Mouse (Mus musculus) limb, embryonic 13.5 days (tissue): ENCODE measurements at regions not wholly inside any gene's neighbourhood (a gene's known extent, or its start where the extent isn't known, plus 50 kb on each side); places are given as distances from the start of the nearest gene placed in this dataset.

Experiments
- ATAC-seq: fragments of 200-750 bp; cut with Nextera tagmentation; 2 replicates; pipeline ENCODE4 v1.8.0; 2017; ENCODE audit warnings: low read depth, moderate number of reproducible peaks, moderate TSS enrichment; ENCODE audit not compliant: low FRiP score
- H3K27ac ChIP-seq: fragments of 300-500 bp; sonication (generic); 2 replicates; pipeline ENCODE4 v1.5.1; 2015; ENCODE audit warnings: inconsistent platforms, mild to moderate bottlenecking, moderate library complexity
- H3K27me3 ChIP-seq: fragments of 300-500 bp; sonication (generic); 2 replicates; pipeline ENCODE4 v1.6.1; 2015; ENCODE audit warnings: mild to moderate bottlenecking, inconsistent platforms
- H3K36me3 ChIP-seq: fragments of 300-500 bp; sonication (generic); 2 replicates; pipeline ENCODE4 v1.6.1; 2015; ENCODE audit warnings: inconsistent platforms, mild to moderate bottlenecking, moderate library complexity
- H3K4me1 ChIP-seq: fragments of 300-500 bp; sonication (generic); 2 replicates; pipeline ENCODE4 v1.6.1; 2015; ENCODE audit warnings: inconsistent platforms
- H3K4me2 ChIP-seq: fragments of 300-500 bp; sonication (generic); replicated peaks from 2 replicates; pipeline ENCODE4 v1.6.1; 2015; ENCODE audit warnings: inconsistent platforms, mild to moderate bottlenecking, moderate library complexity
- H3K4me3 ChIP-seq: fragments of 300-500 bp; sonication (generic); 2 replicates; pipeline ENCODE4 v1.5.1; 2015; ENCODE audit warnings: moderate library complexity, mild to moderate bottlenecking, inconsistent platforms
- H3K9ac ChIP-seq: fragments of 300-500 bp; sonication (generic); 2 replicates; pipeline ENCODE4 v1.6.1; 2015; ENCODE audit warnings: mild to moderate bottlenecking, inconsistent platforms
- H3K9me3 ChIP-seq: fragments of 300-500 bp; sonication (generic); 2 replicates; pipeline ENCODE4 v1.6.1; 2016; ENCODE audit warnings: inconsistent platforms
- WGBS: fragments of 180-500 bp; shearing (Covaris S2); methylation state at CpG from one replicate; pipeline ENCODE4 v1.1.7; 2015; 5-methylcytosine and 5-hydroxymethylcytosine counted together

DNA sequence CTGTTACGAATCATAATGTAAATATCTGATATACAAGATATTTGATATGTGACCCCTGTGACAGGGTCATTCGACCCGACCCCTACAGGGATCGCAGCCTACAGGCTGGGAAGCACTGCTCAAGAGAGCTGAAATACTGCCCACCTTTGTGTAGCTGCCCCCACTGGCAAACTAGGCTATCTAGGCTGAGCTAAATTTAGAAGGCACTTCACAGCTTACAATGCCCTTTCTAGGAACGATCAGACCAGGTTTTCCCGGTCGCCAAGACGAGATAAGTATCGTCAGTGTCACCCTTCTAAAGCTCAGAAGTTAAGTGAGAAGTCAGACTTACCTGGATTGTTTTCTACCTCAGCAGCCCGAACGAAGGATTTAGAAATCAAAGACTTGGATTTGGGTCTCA is 71.9 kb upstream of the Ptgfrn start:
- H3K9me3 ChIP-seq, result peaks cover 17% of the 10 kb centered on the region; the same call in 1 of the 2 replicates
- no peaks in the 10 kb centered on the region for H3K36me3 ChIP-seq
- no peak overlapping the region for H3K4me3 ChIP-seq
- no peaks in the 10 kb centered on the region for H3K27me3 ChIP-seq
- H3K9ac ChIP-seq, result no peak overlapping the region
- 89% methylated on average over 11 of the region's 11 CpGs for WGBS
- H3K4me2 ChIP-seq, result no peak overlapping the region
- ATAC-seq, result no peak
- H3K4me1 ChIP-seq, result no peaks in the 10 kb centered on the region
- H3K27ac ChIP-seq, result no peak overlapping the region

DNA sequence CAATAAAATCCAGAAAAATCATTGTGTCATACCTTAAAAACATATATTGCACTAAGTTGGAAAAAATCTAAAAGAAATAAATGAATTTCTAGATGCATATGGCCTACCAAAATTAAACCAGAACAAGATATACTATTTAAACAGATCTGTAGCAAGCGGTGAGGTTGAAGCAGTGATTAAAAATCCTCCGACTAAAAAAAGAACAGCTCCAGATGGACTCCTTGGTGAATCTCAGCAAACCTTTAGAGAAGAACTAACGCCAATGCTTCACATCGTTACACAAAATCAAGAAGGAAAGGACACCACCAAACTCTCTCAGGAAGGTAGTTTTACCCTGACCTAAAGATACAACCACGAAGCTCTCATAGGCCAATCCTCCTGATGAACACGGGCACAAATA is 63.9 kb upstream of the Ptgfrn start:
- Histone ChIP-seq H3K36me3 (no peaks in the 10 kb centered on the region), H3K4me3 (no peak overlapping the region), H3K9me3 (0 out of 2 replicates have a peak, but pooled peaks cover 8% of the 10 kb centered on the region), H3K4me2 (no peak overlapping the region), H3K4me1 (no peaks in the 10 kb centered on the region), H3K9ac (no peak overlapping the region), H3K27me3 (no peaks in the 10 kb centered on the region), H3K27ac (no peak overlapping the region)
- ATAC-seq, result no peak
- 88% methylated on average over 6 of the region's 6 CpGs for WGBS

DNA sequence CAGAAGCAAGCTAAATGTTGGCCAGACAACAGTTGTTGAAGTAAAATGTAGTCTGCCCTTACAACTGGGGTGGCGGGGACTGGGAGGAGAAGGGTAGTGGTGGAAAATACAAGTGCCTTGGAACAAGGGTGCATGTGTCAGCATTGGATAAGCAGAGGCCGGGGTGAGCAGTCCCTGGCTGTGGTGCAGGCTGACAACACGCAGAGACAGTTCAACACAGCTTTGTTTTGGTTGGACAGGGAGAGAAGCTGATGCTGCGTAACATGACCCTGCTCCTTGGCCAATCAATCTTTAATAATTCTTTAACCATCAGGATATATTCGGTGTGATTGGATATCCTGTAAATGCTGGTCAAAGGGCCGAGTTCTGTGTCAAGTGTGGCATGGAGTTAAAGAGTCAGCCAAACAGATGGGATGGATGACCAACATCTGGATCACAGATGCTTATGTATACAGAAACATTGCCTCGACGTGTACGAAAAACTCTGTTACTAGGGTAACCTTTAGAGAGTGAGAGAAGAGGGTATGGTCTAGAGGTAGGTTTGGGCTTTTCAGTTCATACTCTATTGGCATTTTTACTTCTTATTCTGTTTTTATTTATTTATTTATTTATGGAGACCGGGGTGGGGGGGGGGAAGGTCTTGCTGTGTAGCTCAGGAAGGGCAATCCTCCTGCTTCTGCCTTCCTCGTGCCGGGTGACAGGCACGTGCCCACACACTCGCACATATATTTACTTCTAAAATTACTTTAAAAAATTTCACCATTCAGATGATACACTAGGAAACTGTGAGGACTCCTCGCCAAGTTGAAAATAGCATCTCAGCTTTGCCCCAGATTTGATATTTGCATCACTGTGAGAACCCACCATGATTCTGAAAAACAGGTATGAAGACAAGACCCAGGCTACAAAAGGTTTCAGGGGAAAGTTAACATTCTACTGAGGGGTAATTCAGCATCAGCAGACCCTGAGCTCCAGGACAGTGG is 60.2 kb upstream of the Ptgfrn start:
- ATAC-seq, result no peak
- Histone ChIP-seq H3K27me3 (no peaks in the 10 kb centered on the region; the same call in 1 of the 2 replicates), H3K9ac (no peak overlapping the region), H3K9me3 (no peaks in the 10 kb centered on the region), H3K4me2 (no peak overlapping the region), H3K4me3 (no peak overlapping the region), H3K36me3 (no peaks in the 10 kb centered on the region), H3K27ac (no peak overlapping the region), H3K4me1 (no peaks in the 10 kb centered on the region)
- WGBS, result 57% methylated on average over 15 of the region's 15 CpGs

DNA sequence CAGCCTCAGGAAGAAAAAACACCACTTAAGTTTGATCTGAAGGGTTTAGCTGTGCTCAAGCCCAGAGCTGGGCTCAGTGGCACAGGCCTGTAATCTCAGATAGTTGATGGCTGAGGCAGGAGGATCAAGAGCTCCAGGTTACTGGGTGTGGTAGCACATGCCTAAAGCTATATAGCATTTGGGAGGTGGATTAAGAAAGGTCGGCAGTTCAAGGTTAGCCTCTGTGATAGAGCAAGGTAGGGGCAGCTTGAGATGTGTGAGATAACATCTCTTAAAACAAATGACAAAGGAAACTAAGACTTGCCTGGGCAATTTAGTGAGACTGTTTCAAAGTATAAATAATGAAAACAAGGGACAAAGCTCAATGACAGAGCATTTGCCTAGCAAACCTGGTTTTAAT is 56.9 kb upstream of the Ptgfrn start:
- WGBS, result 80% methylated on average over 1 of the region's 1 CpGs
- H3K27me3 ChIP-seq, result no peaks in the 10 kb centered on the region; the same call in 1 of the 2 replicates
- no peak for ATAC-seq

DNA sequence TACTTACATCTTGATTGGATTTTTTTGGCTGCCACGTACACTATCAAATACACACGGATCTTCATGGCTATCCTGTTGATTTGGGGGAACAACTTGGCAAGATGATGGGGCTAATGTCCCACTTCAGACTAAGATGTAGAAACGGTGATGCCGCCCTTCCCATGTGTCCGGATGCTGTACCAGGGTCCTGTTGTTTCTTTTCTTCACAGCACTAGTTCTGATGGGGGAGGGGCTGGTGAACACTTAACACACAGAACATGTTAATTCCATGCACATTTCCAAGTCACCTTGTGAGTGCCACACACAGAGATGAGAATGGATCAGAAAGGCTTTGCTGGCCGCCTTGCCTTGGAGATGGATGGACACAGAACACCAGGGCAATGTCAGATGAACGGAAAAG is 56.5 kb upstream of the Ptgfrn start:
- WGBS, result 92% methylated on average over 7 of the region's 7 CpGs
- Histone ChIP-seq H3K36me3 (no peaks in the 10 kb centered on the region), H3K4me2 (no peak overlapping the region), H3K9me3 (no peaks in the 10 kb centered on the region), H3K4me1 (peaks cover 20% of the 10 kb centered on the region), H3K27me3 (no peaks in the 10 kb centered on the region; the same call in 1 of the 2 replicates), H3K27ac (no peak overlapping the region), H3K9ac (no peak overlapping the region), H3K4me3 (no peak overlapping the region)
- no peak for ATAC-seq

More for the DNA sequence above, 56.9 kb upstream of the Ptgfrn start:
- H3K9me3 ChIP-seq, result no peaks in the 10 kb centered on the region
- H3K4me2 ChIP-seq, result no peak overlapping the region
- H3K4me3 ChIP-seq, result no peak overlapping the region
- no peak overlapping the region for H3K9ac ChIP-seq
- H3K4me1 ChIP-seq, result peaks cover 16% of the 10 kb centered on the region
- H3K36me3 ChIP-seq, result no peaks in the 10 kb centered on the region
- no peak overlapping the region for H3K27ac ChIP-seq

DNA sequence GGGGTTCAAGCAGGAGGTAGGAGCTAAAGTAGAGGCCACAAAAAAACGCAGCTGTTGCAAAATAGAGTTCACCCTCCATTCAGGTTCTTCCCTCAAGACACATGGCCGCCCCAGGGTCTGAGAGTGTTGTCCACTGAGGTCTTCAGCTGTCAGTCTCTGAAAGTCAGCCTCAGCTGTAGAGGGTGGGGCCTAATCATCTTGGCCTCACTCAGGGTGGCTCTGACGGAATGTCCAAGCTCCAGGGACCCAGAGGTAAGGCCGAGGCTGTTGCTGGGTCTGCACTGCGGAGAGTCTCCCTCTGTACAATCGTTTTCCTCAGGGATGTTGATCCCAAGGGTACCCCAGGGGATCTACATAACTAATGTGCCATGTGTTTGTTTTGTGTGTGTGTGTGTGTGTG is 55.2 kb upstream of the Ptgfrn start:
- WGBS, result 42% methylated on average over 6 of the region's 6 CpGs
- ATAC-seq, result no peak

DNA sequence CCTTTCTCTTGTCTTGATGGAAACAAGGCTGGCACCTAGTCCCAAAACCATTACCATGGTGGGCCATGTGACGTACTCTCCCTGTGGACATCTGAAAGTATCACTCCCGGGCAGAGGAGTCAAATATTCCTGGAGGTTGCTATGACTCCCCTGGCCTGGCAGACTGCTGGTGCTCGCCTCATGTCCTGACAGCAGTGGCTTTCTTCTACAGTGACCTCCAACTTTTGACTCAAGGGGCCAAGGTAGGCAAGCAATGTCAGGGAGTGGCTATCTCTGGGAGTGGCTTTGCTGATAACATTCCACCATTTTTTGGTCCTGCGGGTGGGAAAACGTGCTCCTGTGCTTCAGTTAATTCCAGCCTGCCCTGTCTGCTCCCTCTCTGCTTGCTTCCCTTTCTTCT is 54.7 kb upstream of the Ptgfrn start:
- Histone ChIP-seq H3K4me3 (no peak overlapping the region), H3K27ac (no peak overlapping the region), H3K27me3 (no peaks in the 10 kb centered on the region; the same call in 1 of the 2 replicates), H3K36me3 (no peaks in the 10 kb centered on the region), H3K9me3 (no peaks in the 10 kb centered on the region), H3K4me1 (peaks cover 38% of the 10 kb centered on the region), H3K4me2 (no peak overlapping the region), H3K9ac (no peak overlapping the region)
- 81% methylated on average over 5 of the region's 5 CpGs for WGBS
- no peak for ATAC-seq

More for the DNA sequence above, 55.2 kb upstream of the Ptgfrn start:
- Histone ChIP-seq H3K9ac (no peak overlapping the region), H3K4me2 (no peak overlapping the region), H3K27me3 (no peaks in the 10 kb centered on the region; the same call in 1 of the 2 replicates), H3K27ac (no peak overlapping the region), H3K4me1 (peaks cover 33% of the 10 kb centered on the region), H3K9me3 (no peaks in the 10 kb centered on the region), H3K4me3 (no peak overlapping the region), H3K36me3 (no peaks in the 10 kb centered on the region)

DNA sequence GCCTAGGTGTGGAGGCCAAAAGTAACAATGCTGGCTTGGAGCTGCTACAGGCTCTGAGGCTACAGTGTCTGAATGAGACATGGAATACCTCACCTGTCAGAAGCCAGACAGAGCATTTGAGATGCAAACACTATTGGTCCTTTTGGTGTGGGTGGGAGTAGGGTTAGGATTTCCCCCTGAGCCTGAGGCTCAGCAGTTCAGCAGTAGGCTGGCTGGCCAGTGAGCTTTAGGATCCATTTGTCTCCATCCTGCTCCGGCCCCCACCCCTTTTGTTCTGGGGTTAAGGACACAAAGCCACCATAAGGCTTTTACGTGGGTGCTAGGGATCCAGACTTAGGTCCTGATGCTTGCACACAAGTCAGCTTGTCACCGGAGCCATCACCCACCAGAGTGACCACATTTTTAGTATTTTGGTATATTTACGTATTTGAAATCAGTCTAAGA is 53.9 kb upstream of the Ptgfrn start:
- Histone ChIP-seq H3K9ac (no peak overlapping the region), H3K4me2 (no peak overlapping the region), H3K36me3 (no peaks in the 10 kb centered on the region), H3K27ac (no peak overlapping the region), H3K9me3 (no peaks in the 10 kb centered on the region), H3K27me3 (no peaks in the 10 kb centered on the region; the same call in 1 of the 2 replicates), H3K4me3 (no peak overlapping the region), H3K4me1 (peaks cover 40% of the 10 kb centered on the region)
- 76% methylated on average over 4 of the region's 4 CpGs for whole genome bisulfite sequencing
- no peak for ATAC-seq

DNA sequence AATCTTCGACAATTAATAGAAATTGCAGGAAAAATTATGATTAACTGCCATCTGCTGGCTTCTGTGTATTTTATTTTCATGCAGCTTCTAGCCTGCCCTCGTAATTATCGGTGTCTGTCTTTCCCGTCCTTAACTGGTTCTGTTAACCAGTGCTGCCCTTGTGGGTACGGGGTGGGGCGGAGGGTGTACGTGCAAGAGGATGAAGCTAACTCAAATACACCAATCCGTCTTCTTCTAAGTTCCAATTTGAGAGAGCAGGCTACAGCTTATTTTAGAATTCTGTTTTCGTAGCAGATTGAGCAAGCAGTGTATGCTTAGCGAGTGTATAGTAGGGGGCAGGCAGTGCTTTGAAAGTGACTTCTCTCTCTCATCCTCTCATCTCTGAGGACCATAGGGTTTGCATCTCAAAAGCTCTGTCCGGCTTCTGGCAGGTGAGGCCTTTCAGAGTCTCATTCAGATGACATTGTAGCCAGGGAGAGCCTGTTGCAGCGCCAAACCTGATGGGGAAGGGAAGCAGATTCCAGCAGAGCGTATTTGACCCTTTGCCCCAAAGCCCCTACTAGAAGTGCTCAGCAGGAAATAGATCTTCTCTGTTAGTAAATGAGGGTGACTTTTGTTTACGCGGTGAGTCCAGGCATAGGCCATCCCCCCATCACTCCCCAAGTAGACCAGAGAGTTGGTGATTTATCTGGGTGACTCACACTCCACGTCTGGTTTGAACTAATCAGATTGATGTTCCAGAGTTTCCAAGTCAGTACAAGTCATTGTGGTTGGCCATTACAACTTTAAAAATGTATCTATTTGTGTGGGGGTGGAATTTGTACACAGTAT is 53.3 kb upstream of the Ptgfrn start:
- 36% methylated on average over 16 of the region's 16 CpGs for WGBS
- Histone ChIP-seq H3K9me3 (no peaks in the 10 kb centered on the region), H3K4me2 (peak overlapping the region; percentile 50), H3K4me1 (peaks cover 40% of the 10 kb centered on the region), H3K9ac (no peak overlapping the region), H3K27ac (peak overlapping the region; percentile 92; the same call in 1 of the 2 replicates), H3K36me3 (no peaks in the 10 kb centered on the region), H3K27me3 (no peaks in the 10 kb centered on the region; the same call in 1 of the 2 replicates), H3K4me3 (no peak overlapping the region)
- no peak for ATAC-seq

DNA sequence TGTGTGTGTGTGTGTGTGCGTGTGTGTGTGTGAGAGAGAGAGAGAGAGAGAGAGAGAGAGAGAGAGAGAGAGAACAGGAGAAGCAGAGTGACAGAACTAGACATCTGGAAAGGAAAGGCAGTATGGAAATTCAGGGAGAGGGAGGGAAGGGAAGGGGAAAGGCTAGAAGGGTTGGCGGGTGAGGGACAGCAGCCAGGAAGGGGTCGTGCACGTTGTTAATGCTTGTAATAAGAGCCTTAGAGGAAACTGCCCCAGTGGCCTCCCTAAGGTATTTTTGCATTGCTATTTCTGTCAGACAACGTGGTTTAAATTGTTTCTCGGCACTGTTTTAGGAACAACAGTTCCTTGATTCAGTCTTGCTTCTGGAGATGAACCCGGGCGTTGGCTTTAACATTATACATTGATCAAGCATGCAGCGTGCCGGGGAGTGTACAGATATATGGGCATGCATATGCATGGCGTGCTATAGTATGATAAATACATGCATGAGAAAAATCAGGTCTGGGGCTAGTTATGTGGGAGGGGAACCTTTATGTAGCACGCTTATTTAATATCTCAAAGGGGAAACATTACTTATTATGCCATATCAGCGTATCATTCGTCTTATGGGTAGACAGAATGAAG is 52.6 kb upstream of the Ptgfrn start:
- H3K9me3 ChIP-seq, result no peaks in the 10 kb centered on the region
- no peak overlapping the region for H3K9ac ChIP-seq
- H3K4me1 ChIP-seq, result peaks cover 40% of the 10 kb centered on the region
- peak overlapping the region; percentile 92; the same call in 1 of the 2 replicates for H3K27ac ChIP-seq
- peak overlapping the region; percentile 50 for H3K4me2 ChIP-seq
- ATAC-seq, result peak; percentile 52; the same call in 1 of the 2 replicates
- H3K4me3 ChIP-seq, result no peak overlapping the region
- no peaks in the 10 kb centered on the region for H3K27me3 ChIP-seq
- 26% methylated on average over 14 of the region's 14 CpGs for WGBS
- H3K36me3 ChIP-seq, result no peaks in the 10 kb centered on the region

DNA sequence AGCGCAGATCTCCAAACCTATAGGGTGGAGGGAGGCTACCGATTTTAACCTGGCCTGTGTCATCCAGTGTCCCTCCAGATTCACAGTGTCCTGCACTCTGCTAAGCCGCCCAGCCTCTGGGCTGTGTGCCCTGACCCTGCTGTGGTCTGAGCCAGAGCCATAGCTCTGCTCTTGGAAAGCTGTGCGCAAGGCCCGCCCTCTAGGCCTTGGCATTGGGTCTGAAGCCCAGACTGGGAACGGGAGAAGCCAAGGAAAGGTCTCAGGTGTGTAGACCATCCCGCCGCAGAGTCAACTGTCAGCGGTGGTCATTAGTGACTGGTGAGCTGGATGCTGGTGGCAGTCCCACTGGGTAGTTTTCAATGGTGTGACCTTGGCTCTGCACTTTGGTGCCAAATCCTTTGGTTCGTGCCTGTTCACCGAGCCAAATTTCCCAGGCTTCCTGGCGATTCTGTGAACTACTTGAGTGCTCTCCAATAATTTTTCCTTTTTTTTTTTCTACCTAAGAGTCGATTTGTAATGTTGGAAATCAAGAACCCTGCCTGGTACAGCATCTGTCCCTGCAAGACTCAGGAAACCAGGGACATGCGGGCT is 52.0 kb upstream of the Ptgfrn start:
- Histone ChIP-seq H3K9me3 (no peaks in the 10 kb centered on the region), H3K4me1 (peaks cover 40% of the 10 kb centered on the region), H3K27ac (peak overlapping the region; percentile 92), H3K27me3 (no peaks in the 10 kb centered on the region), H3K9ac (0 out of 2 replicates have a peak overlapping the region, but pooled peaks have one; percentile 19), H3K36me3 (no peaks in the 10 kb centered on the region), H3K4me2 (peak overlapping the region; percentile 50), H3K4me3 (peak overlapping the region; percentile 5; the same call in 1 of the 2 replicates)
- WGBS, result 27% methylated on average over 14 of the region's 14 CpGs
- ATAC-seq, result peak; percentile 28; the same call in 1 of the 2 replicates
